Mouse (Mus musculus): ENCODE data around the gene Efna1. TPM values are rescaled to one million over a fixed set of nuclear protein-coding genes. Genes with fewer than 3 reads are reported as not detected.

Gene Efna1
- polyA plus RNA-seq, 1 experiment = 5.3 TPM

DNA sequence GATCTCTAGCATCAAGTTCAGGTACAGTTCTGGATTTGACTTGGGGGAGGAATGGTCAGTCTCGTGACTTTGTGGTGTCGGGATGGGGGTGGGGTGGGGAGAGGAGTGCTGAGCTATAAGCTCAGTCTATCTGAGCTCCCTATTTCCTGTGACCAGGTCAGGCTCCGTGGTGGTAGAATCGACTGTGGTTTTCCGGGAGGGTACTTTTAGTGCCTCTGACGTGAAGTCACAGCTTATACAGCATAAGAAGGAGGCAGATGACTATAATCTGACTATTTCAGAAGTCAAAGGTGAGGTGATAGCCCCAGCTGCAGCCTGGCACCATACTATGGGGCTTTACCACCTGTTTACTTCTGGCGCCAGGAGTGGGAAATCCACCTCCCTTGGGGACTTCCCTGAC is 49.6 kb downstream of the Efna1 start:
- TF ChIP-seq CTCF (IDR thresholded peaks at IDR 0.05; ENCODE audit: extremely low read depth, insufficient read depth, insufficient read length, insufficient replicate concordance) (no peak), POLR2A (IDR thresholded peaks at IDR 0.05; ENCODE audit: low read depth, low read length) (no peak)
- WGBS = 25% methylated on average over 7 of the region's 7 CpGs
- no peak overlapping the region for H3K27ac ChIP-seq (ENCODE audit: insufficient read depth, low read length)
- DNase-seq (ENCODE audit: low read depth in 1 of 2, low spot score in 2 of 2) = no peak
- H3K27me3 ChIP-seq (ENCODE audit: control insufficient read depth, insufficient read depth, low read length) = peaks cover 8% of the 10 kb centered on the region; the same call in 1 of the 2 replicates
- no peaks in the 10 kb centered on the region for H3K36me3 ChIP-seq (ENCODE audit: control insufficient read depth, insufficient read depth, low read length)
- peaks cover 35% of the 10 kb centered on the region for H3K4me1 ChIP-seq (ENCODE audit: control insufficient read depth, insufficient read depth, insufficient read length)
- H3K4me3 ChIP-seq (ENCODE audit: extremely low read depth, insufficient read depth, insufficient read length) = no peak overlapping the region

DNA sequence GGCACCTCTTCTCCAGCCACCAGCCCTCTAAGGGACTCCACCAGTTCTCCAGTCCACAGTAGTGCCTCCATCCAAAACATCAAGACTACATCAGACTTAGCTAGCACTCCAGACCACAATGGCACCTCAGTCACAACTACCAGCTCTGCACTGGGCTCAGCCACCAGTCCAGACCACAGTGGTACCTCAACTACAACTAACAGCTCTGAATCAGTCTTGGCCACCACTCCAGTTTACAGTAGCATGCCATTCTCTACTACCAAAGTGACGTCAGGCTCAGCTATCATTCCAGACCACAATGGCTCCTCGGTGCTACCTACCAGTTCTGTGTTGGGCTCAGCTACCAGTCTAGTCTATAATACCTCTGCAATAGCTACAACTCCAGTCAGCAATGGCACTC is 50.4 kb downstream of the Efna1 start:
- TF ChIP-seq CTCF (IDR thresholded peaks at IDR 0.05; ENCODE audit: extremely low read depth, insufficient read depth, insufficient read length, insufficient replicate concordance) (no peak), POLR2A (IDR thresholded peaks at IDR 0.05; ENCODE audit: low read depth, low read length) (no peak)
- Histone ChIP-seq H3K27ac (ENCODE audit: insufficient read depth, low read length) (no peak overlapping the region), H3K27me3 (ENCODE audit: control insufficient read depth, insufficient read depth, low read length) (peaks cover 8% of the 10 kb centered on the region; the same call in 1 of the 2 replicates), H3K4me3 (ENCODE audit: extremely low read depth, insufficient read depth, insufficient read length) (no peak overlapping the region), H3K4me1 (ENCODE audit: control insufficient read depth, insufficient read depth, insufficient read length) (peaks cover 35% of the 10 kb centered on the region), H3K36me3 (ENCODE audit: control insufficient read depth, insufficient read depth, low read length) (no peaks in the 10 kb centered on the region)
- DNase-seq (ENCODE audit: low read depth in 1 of 2, low spot score in 2 of 2) = no peak
- 83% methylated on average over 2 of the region's 2 CpGs for WGBS

DNA sequence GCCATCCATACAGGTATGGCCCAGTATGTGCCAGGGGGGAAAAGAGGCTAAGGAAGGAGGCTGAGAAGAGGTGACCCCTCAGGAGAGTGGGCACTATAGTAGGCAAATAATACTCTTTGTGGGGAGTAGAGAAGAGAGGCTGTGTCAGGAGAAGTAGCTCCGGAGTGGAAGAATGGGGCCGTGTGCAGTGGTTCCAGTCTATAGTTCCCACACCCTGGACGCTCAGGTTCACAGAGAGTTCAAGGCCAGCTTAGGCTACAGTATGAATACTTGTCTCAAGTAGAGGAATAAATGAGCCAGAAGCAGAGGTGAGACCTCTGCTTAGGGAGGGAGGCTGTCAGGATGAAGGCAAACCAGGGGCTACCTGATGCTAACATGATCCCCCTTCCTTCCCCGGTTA is 51.7 kb downstream of the Efna1 start:
- TF ChIP-seq POLR2A (IDR thresholded peaks at IDR 0.05; ENCODE audit: low read depth, low read length) = no peak
- no peak for TF ChIP-seq CTCF (IDR thresholded peaks at IDR 0.05; ENCODE audit: extremely low read depth, insufficient read depth, insufficient read length, insufficient replicate concordance)
- Histone ChIP-seq H3K36me3 (ENCODE audit: control insufficient read depth, insufficient read depth, low read length) (no peaks in the 10 kb centered on the region), H3K27me3 (ENCODE audit: control insufficient read depth, insufficient read depth, low read length) (peaks cover 8% of the 10 kb centered on the region; the same call in 1 of the 2 replicates), H3K4me3 (ENCODE audit: extremely low read depth, insufficient read depth, insufficient read length) (no peak overlapping the region), H3K4me1 (ENCODE audit: control insufficient read depth, insufficient read depth, insufficient read length) (peaks cover 28% of the 10 kb centered on the region), H3K27ac (ENCODE audit: insufficient read depth, low read length) (no peak overlapping the region)
- DNase-seq (ENCODE audit: low read depth in 1 of 2, low spot score in 2 of 2) = no peak
- 87% methylated on average over 4 of the region's 4 CpGs for WGBS

DNA sequence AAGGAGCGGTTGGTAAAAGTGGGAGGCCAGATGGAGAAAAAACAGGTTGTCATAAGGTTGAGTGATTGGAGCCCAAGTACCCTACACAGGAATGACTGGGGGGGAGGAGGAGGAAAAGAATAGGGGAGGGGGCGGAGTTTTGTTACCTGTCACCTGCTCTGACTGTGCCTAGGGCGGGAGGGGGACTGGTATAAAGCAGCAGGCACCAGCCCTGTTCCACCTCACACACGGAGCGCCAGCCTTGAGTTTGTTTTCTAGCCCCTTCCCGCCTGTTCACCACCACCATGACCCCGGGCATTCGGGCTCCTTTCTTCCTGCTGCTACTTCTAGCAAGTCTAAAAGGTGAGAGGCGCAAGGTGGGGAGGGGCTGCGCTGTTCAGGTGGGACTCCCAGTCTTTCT is 52.1 kb downstream of the Efna1 start, which contains the start of gene Muc1:
Gene Muc1, plus strand, starts transcription at position 222 of the 400 bp plus-strand sequence.
- TF ChIP-seq CTCF (IDR thresholded peaks at IDR 0.05; ENCODE audit: extremely low read depth, insufficient read depth, insufficient read length, insufficient replicate concordance) (no peak), POLR2A (IDR thresholded peaks at IDR 0.05; ENCODE audit: low read depth, low read length) (no peak)
- no peak for DNase-seq (ENCODE audit: low read depth in 1 of 2, low spot score in 2 of 2)
- Histone ChIP-seq H3K4me1 (ENCODE audit: control insufficient read depth, insufficient read depth, insufficient read length) (peaks cover 23% of the 10 kb centered on the region; the same call in 1 of the 2 replicates), H3K4me3 (ENCODE audit: extremely low read depth, insufficient read depth, insufficient read length) (peak within 1 kb of the TSS; percentile 56), H3K27me3 (ENCODE audit: control insufficient read depth, insufficient read depth, low read length) (peaks cover 8% of the 10 kb centered on the region; the same call in 1 of the 2 replicates), H3K27ac (ENCODE audit: insufficient read depth, low read length) (no peak within 1 kb of the TSS), H3K36me3 (ENCODE audit: control insufficient read depth, insufficient read depth, low read length) (no peaks in the 10 kb centered on the region)
- WGBS = 68% methylated on average over 10 of the region's 10 CpGs

DNA sequence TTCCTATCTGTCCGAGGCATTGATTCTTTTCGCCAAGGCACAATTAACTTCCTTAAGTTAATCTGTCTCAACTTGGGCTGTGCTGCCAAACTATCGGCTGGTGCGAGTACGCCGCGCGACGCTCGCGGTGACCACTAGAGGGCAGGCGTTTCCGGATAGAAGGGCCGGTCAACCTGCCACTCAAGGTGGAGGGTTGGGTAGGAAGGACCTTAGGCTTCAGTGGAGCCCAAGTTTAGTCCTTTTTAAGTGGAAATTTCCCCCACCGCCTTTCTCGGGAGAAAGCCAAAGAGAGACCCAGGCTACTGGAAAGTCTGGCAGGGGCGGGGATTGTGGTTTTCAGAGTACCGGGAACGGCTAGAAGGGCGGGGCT is 52.8 kb downstream of the Efna1 start:
- peak; percentile 58 to 87 for DNase-seq (ENCODE audit: low read depth in 1 of 2, low spot score in 2 of 2)
- H3K27me3 ChIP-seq (ENCODE audit: control insufficient read depth, insufficient read depth, low read length) = peaks cover 8% of the 10 kb centered on the region; the same call in 1 of the 2 replicates
- peak overlapping the region; percentile 56 for H3K4me3 ChIP-seq (ENCODE audit: extremely low read depth, insufficient read depth, insufficient read length)
- TF ChIP-seq CTCF (IDR thresholded peaks at IDR 0.05; ENCODE audit: extremely low read depth, insufficient read depth, insufficient read length, insufficient replicate concordance) (peak; percentile 93), POLR2A (IDR thresholded peaks at IDR 0.05; ENCODE audit: low read depth, low read length) (no peak)
- under 1% methylated on average over 18 of the region's 20 CpGs for WGBS
- H3K27ac ChIP-seq (ENCODE audit: insufficient read depth, low read length) = no peak overlapping the region
- no peaks in the 10 kb centered on the region for H3K36me3 ChIP-seq (ENCODE audit: control insufficient read depth, insufficient read depth, low read length)
- peaks cover 17% of the 10 kb centered on the region; the same call in 1 of the 2 replicates for H3K4me1 ChIP-seq (ENCODE audit: control insufficient read depth, insufficient read depth, insufficient read length)

DNA sequence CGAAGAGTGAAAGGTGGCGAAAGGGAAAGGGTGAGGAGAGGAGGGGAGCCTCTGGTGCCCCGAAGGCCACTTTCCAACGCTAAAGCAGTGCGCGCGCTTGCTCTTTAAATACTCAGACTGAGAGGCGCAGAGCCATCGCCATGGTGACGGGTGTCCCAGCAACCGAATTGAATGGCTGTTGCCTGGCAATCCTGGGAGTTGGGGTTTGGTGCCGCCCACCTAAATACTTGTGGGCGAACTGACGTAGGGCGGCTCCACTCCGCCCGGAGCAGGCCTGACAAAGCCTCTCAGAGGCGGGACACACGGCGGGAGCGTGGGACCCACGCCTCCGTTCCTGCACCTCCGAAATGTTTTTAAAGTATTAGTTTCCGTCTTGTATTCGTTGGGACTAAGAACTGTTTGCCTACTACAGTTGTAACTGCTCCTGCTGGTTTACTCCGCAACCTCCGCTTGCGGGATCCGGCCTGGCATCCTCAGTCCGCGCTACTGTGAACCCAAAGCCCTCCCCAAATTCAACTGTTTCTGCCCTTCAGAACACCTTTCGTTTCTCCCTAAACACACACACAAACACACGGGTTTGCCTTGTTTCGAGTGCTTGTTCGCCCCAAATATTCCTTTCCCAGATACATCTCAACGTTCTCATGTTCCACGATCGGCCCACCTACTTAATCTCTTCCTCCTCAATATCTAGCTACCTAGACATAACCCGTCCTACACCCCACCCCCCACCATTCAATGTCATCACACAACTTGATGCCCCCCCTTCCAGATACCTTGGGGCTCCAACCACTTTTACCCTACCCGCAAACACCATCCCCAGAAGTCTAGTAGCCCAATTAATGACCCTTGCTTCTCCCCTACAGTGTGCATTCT is 53.4 kb downstream of the Efna1 start:
- no peak for TF ChIP-seq CTCF (IDR thresholded peaks at IDR 0.05; ENCODE audit: extremely low read depth, insufficient read depth, insufficient read length, insufficient replicate concordance)
- TF ChIP-seq POLR2A (IDR thresholded peaks at IDR 0.05; ENCODE audit: low read depth, low read length) = no peak
- Histone ChIP-seq H3K4me3 (ENCODE audit: extremely low read depth, insufficient read depth, insufficient read length) (peak overlapping the region; percentile 35; the same call in 1 of the 2 replicates), H3K27me3 (ENCODE audit: control insufficient read depth, insufficient read depth, low read length) (peaks cover 8% of the 10 kb centered on the region; the same call in 1 of the 2 replicates), H3K36me3 (ENCODE audit: control insufficient read depth, insufficient read depth, low read length) (no peaks in the 10 kb centered on the region), H3K4me1 (ENCODE audit: control insufficient read depth, insufficient read depth, insufficient read length) (peaks cover 15% of the 10 kb centered on the region; the same call in 1 of the 2 replicates), H3K27ac (ENCODE audit: insufficient read depth, low read length) (no peak overlapping the region)
- WGBS = 5% methylated on average over 41 of the region's 41 CpGs
- DNase-seq (ENCODE audit: low read depth in 1 of 2, low spot score in 2 of 2) = peak in 1 of 2 experiments; percentile 33
